Mouse (Mus musculus) heart, postnatal 14 days (tissue): ENCODE measurements at regions not wholly inside any gene's neighbourhood (a gene's known extent, or its start where the extent isn't known, plus 50 kb on each side); places are given as distances from the start of the nearest gene placed in this dataset.

Source experiments
- DNase-seq, 2 experiments: peaks; one replicate each; pipeline ENCODE4 v3.0.0; 2021 to 2022
- intact Hi-C: fragments of 180-260 bp; cut with DNase I; formaldehyde crosslinking; loops from one replicate; pipeline ENCODE4 v1.15.1; 2025

GRCm38 (mm10) chr1:193552348-193552747 lies 182.2 kb upstream of the Camk1g start:
- DNase-seq, result no peak
- intact Hi-C loops, result no loop called here

DNA sequence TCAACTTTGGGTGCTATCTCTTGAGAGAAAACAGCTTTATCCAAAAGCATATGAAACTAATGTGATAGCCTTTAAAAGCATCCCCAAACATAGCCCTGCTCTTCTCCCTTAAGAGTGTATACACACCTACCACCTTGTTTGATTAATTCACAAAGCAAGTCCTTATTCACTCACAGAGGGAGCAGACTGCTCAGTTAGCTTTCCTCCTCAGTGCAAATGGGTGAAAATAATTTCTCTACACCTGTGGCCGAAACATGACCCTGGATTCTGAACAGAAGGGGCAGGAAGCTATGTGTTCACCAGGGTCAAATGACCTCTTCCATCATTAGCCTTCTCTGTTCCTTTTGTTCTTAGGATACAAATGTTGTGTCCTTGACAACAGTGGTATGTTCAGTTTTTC lies 181.2 kb upstream of the Camk1g start:
- intact Hi-C loops, result no loop called here
- no peak for DNase-seq

GRCm38 (mm10) chr1:193550761-193551160 lies 180.7 kb upstream of the Camk1g start:
- intact Hi-C loops, result no loop called here
- DNase-seq, result no peak

DNA sequence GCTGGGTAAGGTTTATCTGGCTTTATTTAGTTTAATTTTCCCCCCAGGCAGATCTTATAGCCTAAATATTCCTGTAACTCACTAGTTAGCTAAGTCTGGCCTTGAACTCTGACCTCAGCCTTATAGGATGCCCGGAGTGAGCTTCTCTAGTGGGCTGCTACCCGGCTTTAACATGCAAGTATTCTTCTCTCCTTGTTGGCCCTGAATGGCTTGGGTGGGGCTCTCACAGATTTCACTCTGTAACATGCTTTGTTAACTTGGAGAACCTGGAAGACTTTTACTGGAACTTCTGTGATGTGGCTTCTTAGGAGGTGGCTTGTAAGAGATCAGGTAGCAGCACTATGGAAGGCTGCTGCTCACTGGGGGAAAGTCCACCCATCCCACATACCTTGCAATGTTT lies 177.3 kb upstream of the Camk1g start:
- intact Hi-C loops, result no loop called here
- DNase-seq, result no peak

DNA sequence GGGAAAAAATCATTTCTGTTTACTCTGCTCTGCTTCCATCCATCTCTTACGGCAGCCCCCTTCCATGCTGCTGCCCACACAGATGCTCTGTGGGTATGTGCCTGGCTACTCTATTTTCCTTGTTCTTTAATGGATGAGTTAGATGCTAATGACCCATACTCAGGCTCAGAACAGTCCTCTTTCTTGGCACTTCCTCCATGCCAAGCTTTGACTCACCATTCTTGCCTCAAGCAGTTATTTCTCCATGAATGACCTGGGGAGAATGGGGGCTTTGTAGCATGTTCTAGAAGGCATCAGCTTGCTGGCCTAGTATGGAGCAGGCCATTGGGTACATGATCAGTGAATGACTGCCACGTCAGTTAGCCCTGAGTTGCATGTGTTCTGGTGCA lies 175.9 kb upstream of the Camk1g start:
- intact Hi-C loops, result no loop called here
- no peak for DNase-seq

DNA sequence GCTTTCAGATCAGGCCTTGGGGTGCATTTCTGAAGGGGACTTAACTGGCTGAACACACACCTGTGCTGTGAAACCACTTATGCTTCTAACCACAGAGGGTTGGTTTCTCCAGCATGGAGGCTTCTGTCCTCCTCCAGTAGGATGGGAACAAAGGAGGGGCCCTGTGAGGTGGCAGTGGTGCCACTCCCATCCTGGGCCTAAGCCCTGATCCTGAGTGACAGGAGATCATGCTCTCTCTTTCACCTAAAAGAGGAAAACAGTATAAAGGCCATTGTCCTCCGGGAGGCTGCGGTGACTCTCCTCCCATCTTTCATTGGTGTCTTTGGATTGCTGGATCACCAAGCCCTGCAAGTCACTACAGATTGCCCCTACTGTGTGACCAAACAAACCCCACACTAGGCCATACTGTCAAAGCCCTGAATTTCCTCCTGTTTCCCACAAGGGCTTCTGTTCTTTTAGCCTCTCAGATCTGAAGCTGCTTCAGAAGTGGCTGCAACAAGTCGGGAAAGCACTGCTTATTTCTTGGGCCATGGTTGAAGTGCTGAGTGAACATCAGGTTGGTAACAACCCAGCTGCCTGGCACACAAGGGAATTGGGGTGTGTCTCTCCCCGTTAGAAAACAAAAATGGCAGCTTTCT lies 175.4 kb upstream of the Camk1g start:
- intact Hi-C loops, result no loop called here
- no peak for DNase-seq

- no peak for DNase-seq
- intact Hi-C loops, result no loop called here
Measured at GRCm38 (mm10) chr1:193544804-193545203, 174.7 kb upstream of the Camk1g start.

DNA sequence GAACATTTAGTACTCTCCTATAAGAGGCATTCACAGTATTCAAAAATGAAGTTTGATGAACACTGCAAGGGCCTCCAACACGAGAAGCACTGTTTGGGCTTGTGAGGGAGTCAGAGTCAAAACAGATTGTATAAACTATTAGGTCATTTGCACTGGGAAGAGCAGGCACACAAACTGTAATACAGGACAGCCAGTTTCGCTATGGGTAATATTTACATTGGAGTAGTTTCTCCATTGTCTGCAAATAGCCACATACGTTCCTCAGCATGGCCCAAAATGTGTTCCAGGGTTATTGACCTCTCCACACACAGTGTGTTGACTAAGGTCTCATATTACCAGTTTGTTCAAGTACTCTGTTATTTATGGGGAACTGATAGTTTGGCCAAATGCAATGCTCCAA lies 173.7 kb upstream of the Camk1g start:
- DNase-seq, result no peak
- intact Hi-C loops, result no loop called here

DNA sequence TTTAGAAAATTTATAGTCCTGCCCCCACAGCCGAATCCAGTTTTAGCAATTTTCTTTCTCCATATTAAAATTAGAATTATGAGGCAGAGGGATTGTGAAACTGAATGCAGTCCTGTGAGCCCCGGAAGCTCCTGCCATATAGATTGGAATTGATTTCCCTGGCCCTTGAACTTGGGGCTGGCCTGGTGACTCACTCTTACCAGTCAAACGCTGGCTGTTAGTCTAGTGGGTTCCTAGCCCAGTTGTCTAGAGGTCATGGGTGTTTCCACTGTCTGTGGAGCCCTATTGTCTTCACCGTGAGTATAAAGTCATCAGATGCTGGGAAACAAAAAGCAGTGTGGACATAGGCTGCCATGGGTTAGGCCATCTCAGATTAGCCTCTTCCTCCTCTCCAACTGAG lies 173.2 kb upstream of the Camk1g start:
- no peak for DNase-seq
- intact Hi-C loops, result no loop called here

GRCm38 (mm10) chr1:193541934-193542580 lies 172.0 kb upstream of the Camk1g start:
- no peak for DNase-seq
- intact Hi-C loops, result no loop called here

DNA sequence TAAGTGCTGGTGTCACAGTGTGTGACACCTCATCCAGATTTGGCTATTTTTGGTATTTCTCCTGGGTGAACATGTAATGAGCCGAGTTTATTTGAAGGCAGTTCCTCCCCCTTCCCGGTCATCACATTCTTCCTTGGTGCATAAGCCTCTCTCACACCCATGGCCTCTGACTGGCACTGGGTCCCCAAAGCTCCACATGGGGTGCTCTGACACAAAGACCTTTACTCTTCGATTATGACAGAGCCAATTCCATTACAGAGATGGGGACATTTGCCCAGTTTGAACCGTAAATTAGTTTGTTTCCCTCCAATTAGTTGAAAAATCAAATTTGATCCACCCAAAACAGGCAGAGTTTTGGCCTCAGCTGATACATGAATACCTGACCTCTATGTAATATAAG lies 171.2 kb upstream of the Camk1g start:
- intact Hi-C loops, result no loop called here
- no peak for DNase-seq

DNA sequence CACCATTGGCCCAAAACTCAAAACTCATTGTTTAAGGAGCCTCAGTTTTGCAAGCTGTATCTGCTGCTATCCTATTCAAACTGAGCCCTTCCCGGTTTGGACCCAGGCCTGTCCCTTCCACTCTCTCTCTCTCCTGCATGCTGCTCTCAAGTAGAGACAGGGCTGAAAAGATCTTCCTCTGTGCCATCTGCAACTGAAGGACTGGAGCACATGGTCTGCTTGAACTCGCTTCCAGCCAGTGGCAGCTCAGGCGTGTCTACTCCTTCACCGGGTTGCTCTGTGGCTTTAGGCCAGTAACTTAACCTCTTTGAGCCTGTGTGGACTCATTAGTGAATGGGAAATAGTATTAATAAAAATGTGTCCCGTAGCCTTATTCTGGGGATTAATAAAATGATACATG lies 170.4 kb upstream of the Camk1g start:
- intact Hi-C loops, result no loop called here
- DNase-seq, result no peak

GRCm38 (mm10) chr1:193539261-193539660 lies 169.2 kb upstream of the Camk1g start:
- no peak for DNase-seq
- intact Hi-C loops, result no loop called here

- intact Hi-C loops, result no loop called here
- no peak for DNase-seq
Measured at GRCm38 (mm10) chr1:193538425-193538824, 168.3 kb upstream of the Camk1g start.

DNA sequence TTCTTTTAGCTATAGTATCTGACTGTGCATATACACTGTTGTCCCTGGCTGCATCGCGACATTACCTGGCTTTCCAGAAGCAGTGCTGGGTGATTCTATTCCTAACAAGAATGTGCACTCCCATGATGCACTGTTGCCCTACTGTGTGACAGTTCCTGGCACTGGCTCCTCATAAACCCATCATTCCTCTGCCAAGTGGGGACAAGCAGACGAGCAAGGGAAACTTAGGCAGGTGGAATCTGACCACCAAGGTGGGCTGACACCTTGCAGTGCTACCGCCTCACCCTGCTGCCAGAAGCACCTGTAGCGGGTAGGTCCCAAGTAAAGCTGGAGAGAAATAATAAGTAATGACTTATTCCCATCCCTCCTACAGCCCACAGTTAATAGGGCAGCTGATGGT lies 167.5 kb upstream of the Camk1g start:
- intact Hi-C loops, result no loop called here
- DNase-seq, result no peak

DNA sequence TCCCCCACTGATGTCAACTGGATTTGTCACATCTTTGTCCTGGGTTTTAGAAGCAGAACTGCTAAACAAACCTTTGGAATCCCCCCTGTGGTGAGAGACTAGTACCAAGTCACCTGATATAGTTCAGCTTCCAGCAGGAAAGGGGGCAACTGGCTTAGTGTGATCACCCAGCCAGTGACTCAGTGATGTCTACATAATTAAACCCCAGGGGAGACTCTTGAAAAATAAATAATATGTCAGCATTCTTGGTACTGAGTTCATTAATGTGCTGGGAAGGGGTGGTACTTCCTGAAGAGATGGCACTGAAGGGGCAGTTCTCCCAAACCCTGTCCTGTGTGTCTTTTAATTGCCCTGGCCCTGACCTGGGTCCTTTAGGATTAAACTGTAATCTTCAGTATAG lies 166.5 kb upstream of the Camk1g start:
- DNase-seq, result no peak
- intact Hi-C loops, result no loop called here

DNA sequence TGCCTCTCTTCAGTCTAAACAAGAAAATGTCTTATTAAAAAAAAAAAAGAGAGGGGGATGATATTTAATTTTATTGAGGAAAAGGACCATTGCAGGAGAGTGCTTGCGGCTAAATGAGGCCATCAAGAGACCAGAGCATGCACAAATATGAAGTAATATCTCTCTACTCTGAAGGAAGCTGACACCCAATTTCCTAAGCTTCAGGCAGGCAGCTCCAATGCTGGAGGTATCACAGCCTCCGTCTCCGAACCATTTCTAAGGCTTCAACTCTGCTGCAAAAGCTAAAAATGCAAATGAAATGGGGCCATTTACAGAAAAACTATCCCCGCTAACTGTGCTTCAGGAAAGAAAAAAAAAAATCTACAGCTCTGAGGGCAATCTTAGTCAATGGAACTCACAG lies 164.4 kb upstream of the Camk1g start:
- intact Hi-C loops, result no loop called here
- DNase-seq, result no peak

DNA sequence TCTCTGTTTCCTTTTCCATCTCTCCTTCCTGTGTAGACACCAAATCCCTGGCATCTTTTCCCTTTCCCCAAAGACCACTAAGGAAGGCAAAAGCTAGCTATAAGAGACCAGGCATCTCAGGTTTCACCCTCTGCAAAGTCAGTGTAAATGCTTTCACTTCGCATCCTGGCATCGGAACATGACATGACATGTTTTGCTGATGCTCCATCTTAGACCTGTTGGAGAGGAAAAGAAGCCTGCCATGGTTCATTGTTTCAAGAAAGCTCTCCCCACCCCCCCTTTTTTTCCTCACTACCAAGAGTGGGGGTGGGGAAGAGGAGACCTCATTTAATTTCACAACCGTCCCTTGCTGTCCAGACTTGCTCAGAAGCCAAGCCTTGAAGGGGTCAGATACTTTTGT lies 156.4 kb upstream of the Camk1g start:
- no peak for DNase-seq
- intact Hi-C loops, result no loop called here

DNA sequence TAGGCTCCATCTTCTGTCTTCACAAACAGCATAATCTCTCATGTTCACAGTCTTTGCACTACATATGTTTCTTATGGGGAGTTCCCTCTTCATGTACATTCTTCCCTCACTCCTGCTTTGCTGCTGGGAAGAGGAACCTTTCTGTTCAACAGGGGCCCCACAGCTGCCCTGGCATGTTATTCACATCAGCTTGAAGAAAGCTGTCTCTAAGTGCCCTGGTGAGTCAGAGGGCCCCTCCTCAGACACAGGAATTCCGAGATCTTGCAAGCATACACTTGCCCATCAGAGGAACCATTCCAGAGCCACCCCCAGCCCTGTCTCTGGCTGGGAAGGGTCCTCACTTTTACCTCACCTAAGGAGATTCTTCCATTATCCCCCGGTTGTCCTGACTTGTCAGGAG lies 151.9 kb upstream of the Camk1g start:
- DNase-seq, result no peak
- intact Hi-C loops, result no loop called here

- intact Hi-C loops, result no loop called here
- DNase-seq, result no peak
Measured at GRCm38 (mm10) chr1:193518840-193519239, 148.7 kb upstream of the Camk1g start.

- intact Hi-C loops, result no loop called here
- no peak for DNase-seq
Measured at GRCm38 (mm10) chr1:193517968-193518367, 147.9 kb upstream of the Camk1g start.

DNA sequence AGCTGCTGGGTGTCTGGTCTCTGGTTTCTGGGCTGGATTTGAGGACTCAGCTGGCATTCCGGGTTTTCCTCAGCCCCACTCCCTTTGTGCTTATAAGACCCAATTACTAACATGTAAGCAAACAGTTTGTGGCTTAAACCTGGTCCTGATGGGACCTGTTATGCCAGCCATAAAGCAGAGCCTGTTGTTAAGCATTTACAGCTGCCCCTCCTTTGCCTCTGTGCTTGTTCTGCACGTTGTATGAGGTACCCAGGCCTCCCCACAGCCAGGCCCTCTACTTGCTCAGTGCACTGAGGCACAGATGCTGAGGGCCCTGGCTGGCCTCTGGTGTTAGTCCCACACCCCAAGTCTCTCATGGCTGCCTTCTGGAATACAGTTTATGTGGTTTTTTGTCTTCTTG lies 147.2 kb upstream of the Camk1g start:
- DNase-seq, result no peak
- intact Hi-C loops, result no loop called here

GRCm38 (mm10) chr1:193516395-193516794 lies 146.3 kb upstream of the Camk1g start:
- intact Hi-C loops, result no loop called here
- no peak for DNase-seq
